Mouse (Mus musculus): ENCODE data around the gene Dscam.

DNA sequence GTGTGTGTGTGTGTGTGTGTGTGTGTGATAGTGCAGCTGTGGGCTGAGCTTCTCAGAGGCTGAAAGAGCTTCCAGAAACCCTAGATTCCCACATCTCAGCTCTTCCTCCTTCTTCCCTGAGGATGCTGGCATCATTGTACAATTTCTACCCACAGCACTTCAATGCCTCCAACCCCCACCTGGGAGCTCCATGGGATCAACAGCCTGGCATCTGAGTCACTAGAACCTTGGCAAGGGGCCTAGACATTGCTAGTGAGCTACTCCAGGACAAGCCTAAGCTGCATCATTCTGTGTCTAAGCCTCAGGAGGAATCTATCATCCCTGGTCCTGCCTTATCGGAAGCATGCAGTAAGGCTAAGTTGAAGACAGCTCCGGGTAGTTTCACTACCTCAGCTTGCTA, 73.8 kb downstream of the Dscam start:
- TF ChIP-seq POLR2A (IDR thresholded peaks at IDR 0.05; ENCODE audit: extremely low read depth, insufficient read depth, low read length) (no peak), CTCF (IDR thresholded peaks at IDR 0.05; ENCODE audit: low read depth, low read length) (no peak)
